Mouse (Mus musculus): Measurements from ENCODE around the gene Speer1.
"Not testable (repeated sequence)": the region's sequence is repeated elsewhere in the genome, so short reads cannot be mapped to it uniquely, and the experiment has no call there.

Speer1 gene

DNA sequence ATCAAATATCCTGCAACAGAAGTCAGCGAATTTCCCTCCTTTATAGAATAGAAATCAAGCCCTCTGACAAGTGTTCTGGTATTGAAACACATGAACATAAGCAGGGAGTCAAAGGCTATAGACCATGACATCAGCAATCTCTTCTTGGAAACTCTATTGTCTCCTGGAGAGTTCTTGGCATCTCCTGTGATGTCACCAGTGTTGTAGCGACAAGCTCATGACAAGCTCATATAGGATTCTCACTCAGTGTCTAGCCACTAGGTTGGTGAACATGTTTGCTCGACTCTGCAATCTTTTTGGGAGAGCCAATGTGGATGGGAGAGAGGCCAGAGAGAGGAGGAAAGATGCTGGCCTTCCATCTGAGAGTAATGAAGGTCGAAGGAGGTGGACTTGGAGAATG lies at the start of gene Speer1:
Gene Speer1 (plus strand): TSS at position 301 of the 400 bp plus-strand sequence.
- DNase-seq (ENCODE audit: low spot score in 2 of 2) = not testable (repeated sequence)
